33 mouse cellular contexts compared by ENCODE assay signal in genomic region chr5:71781514-71782179, GRCm38 (mm10).
"Had no signal": no experiment of that assay in that cellular context is flagged by ENCODE, and none has a peak within 500 bp of the region (broad histone marks: within the 10 kb centered on the region; RNA-seq: fewer than 3 reads in every experiment).

No protein-coding gene starts in this region.

- H3K4me2 ChIP-seq: heart, embryonic 11.5 days; heart, embryonic 12.5 days; heart, embryonic 13.5 days; heart, embryonic 15.5 days; hindbrain, embryonic 12.5 days; hindbrain, embryonic 13.5 days; hindbrain, embryonic 14.5 days; hindbrain, embryonic 15.5 days; kidney, embryonic 15.5 days had no signal

- H3K4me1 ChIP-seq: heart, embryonic 10.5 days; heart, embryonic 12.5 days; heart, embryonic 13.5 days; heart, embryonic 15.5 days; hindbrain, embryonic 10.5 days; hindbrain, embryonic 12.5 days; hindbrain, embryonic 13.5 days; hindbrain, embryonic 15.5 days; kidney, embryonic 15.5 days had no signal

- DNase-seq: heart, adult 2 months; heart, postnatal 10 days; heart, postnatal 14 days; heart, postnatal 36 days; kidney, adult 11 months; kidney, adult 18-20 months; kidney, adult 2 months; kidney, adult 8-10 months; kidney, adult 9 months; kidney, postnatal 10 days; kidney, postnatal 14 days; kidney, postnatal 25 days; kidney, postnatal 36 days; kidney, postnatal 4 days; layer of hippocampus, adult 9-11 months; layer of hippocampus, postnatal 36 days had no signal

- H3K4me3 ChIP-seq: heart, adult 2 months; heart, embryonic 10.5 days; heart, embryonic 12.5 days; heart, embryonic 13.5 days; heart, embryonic 15.5 days; hindbrain, embryonic 10.5 days; hindbrain, embryonic 12.5 days; hindbrain, embryonic 13.5 days; hindbrain, embryonic 15.5 days; kidney, embryonic 15.5 days; layer of hippocampus, adult 2 months; left cerebral cortex, adult 2 months had no signal

- H3K36me3 ChIP-seq: heart, embryonic 10.5 days; heart, embryonic 12.5 days; heart, embryonic 13.5 days; heart, embryonic 15.5 days; hindbrain, embryonic 10.5 days; hindbrain, embryonic 12.5 days; hindbrain, embryonic 13.5 days; hindbrain, embryonic 15.5 days; kidney, embryonic 15.5 days had no signal

- H3K27ac ChIP-seq: heart, adult 2 months; heart, embryonic 10.5 days; heart, embryonic 13.5 days; heart, embryonic 15.5 days; hindbrain, embryonic 10.5 days; hindbrain, embryonic 12.5 days; hindbrain, embryonic 13.5 days; hindbrain, embryonic 14.5 days; hindbrain, embryonic 15.5 days; hindbrain, postnatal 0 days; kidney, embryonic 15.5 days; kidney, postnatal 0 days; layer of hippocampus, adult 2 months; left cerebral cortex, adult 2 months had no signal

- ATAC-seq: hindbrain, embryonic 16.5 days; hindbrain, postnatal 0 days; inflammation-experienced regulatory T-cells, adult 6 months had no signal

- H3K27me3 ChIP-seq: heart, embryonic 12.5 days; heart, embryonic 13.5 days; heart, embryonic 15.5 days; hindbrain, embryonic 12.5 days; hindbrain, embryonic 13.5 days; hindbrain, embryonic 15.5 days; kidney, embryonic 15.5 days had no signal

- H3K9ac ChIP-seq: heart, embryonic 12.5 days; heart, embryonic 13.5 days; heart, embryonic 15.5 days; hindbrain, embryonic 12.5 days; hindbrain, embryonic 13.5 days; hindbrain, embryonic 14.5 days; hindbrain, embryonic 15.5 days; kidney, embryonic 15.5 days had no signal

- H3K9me3 ChIP-seq: heart, embryonic 10.5 days; heart, embryonic 12.5 days; heart, embryonic 13.5 days; heart, embryonic 15.5 days; hindbrain, embryonic 10.5 days; hindbrain, embryonic 12.5 days; hindbrain, embryonic 13.5 days; hindbrain, embryonic 15.5 days; kidney, embryonic 15.5 days had no signal
